Mouse (Mus musculus): Measurements from ENCODE around the gene Pakap. TPM values are rescaled to one million over a fixed set of nuclear protein-coding genes. Genes with fewer than 3 reads are reported as not detected.

Pakap gene
- total RNA-seq, 1 experiment from 2014 or later, result not detected

DNA sequence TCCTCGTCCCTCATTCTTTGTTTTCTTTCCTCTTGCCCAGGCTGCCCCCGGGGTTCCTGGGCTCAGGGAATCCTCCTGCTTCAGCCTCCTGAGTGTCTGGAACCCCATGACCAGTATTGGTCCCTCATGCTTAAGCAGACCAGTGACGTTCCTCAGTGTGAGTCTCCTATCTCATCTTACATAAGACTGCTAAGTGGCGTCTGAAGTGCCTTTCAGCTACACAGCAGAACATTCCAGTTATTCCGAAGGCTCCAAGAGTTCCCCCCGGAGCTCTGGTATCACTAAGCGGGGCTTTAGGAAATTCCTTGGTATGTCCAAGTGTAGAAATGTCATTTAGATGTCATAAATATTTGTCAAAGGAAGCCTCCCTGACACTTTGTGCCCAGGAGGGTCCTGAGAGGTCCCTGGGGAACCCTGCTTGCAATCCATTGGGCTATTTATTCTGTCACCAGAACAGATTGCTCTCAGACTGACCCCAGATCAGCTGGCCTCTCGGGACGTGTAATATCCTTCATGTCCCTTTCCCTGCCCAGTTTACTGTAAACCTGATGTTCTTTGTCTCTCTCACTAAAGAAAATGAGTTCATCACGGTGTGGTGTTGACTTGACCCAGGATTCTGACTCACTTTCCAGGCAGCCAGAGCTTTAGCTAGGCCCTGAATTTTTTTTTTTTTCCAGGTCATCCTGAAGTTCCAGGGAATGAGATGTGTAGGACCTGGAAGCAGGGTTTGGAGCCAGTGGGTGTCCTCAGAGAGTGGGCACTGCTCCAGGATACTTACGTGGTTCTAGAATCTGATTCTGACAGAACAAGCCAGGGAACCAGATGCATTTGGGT is 274.7 kb downstream of the Pakap start:
- ATAC-seq (ENCODE audit: extremely low read depth, insufficient number of reproducible peaks, low FRiP score, poor library complexity, severe bottlenecking), result no peak

DNA sequence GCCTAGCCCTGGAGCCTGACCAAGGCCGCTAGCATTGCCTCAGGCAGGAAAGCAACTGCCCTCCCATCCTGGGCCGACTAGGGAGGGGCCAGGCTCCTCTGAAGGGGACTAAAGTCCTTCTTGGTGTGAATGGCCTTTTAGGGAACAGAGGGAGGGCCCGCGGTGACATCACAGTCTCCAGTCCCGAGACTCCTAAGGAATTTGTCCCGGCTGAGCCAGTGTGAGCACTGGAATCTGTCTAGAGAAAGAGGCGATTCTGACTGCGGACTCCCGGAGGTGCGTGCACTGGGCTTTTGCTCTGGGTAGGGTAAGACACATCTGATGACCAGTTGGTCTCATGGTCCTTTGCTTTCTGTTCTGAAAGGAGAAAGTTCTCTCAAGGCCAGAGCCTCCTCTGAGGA is 277.1 kb downstream of the Pakap start:
- ATAC-seq (ENCODE audit: extremely low read depth, insufficient number of reproducible peaks, low FRiP score, poor library complexity, severe bottlenecking), result no peak

DNA sequence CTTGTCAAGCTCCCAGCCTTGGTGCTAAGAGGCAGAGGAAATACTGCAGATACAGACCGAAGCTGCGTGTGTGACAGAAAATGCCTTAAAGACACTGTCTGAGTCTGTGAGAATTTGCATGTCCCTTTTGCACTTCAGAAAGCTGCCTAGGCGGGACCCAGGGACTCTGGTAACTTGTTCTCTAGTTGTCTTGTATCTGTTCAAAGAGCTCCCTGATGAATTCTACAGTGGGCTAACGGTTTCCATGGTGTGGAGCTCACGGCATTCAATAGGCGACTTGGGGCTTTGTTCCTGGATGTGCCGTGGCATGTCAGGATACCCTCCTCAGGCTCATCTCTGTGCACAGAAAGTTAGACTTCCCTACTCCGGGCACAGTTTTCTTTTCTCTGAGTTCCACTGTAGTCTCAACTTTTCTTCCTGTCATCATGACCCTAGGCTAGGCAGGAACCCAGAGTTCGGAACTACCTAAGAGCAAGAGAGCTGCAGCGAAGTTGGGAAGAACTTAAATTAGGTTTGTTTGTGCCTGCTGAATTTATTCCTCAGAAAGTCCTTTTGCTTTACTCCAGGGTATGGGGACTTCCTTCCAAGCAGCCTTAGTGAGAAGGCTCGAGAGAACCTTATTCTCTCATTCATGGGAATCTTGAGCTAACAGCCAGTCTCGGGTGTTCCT is 277.7 kb downstream of the Pakap start:
- no peak for ATAC-seq (ENCODE audit: extremely low read depth, insufficient number of reproducible peaks, low FRiP score, poor library complexity, severe bottlenecking)

DNA sequence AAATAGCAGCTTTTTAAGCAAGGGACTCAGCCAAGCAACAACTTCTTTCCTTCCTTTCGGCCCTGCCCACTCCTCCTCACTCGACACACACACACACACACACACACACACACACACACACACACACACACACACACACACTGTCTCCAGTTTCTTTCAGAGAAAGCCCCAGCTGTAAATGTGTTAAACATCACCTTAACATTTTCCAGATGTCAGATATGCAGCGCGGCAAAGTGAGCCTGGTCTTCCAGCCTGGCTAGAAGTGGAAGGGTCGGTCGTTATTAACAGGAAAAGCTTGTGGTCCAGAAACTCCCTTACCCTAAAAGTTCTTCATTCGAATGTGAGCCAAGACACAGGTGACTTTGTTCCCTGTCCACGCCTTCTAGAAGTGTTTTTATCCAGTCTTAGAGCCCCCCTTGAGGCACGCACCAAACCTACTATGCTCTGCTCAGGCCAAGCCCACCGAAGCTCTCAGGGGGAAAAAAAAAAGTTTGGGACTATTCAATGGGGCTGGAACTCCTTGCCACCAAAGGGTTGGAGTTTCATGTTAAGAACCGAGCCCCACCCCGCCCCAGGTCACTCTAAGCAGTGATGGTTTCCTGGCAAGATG is 278.5 kb downstream of the Pakap start:
- no peak for ATAC-seq (ENCODE audit: extremely low read depth, insufficient number of reproducible peaks, low FRiP score, poor library complexity, severe bottlenecking)

- no peak for ATAC-seq (ENCODE audit: extremely low read depth, insufficient number of reproducible peaks, low FRiP score, poor library complexity, severe bottlenecking)
Observed at GRCm38 (mm10) chr4:57846991-57847422, 279.0 kb downstream of the Pakap start.

GRCm38 (mm10) chr4:57847676-57848075 is 279.7 kb downstream of the Pakap start:
- no peak for ATAC-seq (ENCODE audit: extremely low read depth, insufficient number of reproducible peaks, low FRiP score, poor library complexity, severe bottlenecking)

DNA sequence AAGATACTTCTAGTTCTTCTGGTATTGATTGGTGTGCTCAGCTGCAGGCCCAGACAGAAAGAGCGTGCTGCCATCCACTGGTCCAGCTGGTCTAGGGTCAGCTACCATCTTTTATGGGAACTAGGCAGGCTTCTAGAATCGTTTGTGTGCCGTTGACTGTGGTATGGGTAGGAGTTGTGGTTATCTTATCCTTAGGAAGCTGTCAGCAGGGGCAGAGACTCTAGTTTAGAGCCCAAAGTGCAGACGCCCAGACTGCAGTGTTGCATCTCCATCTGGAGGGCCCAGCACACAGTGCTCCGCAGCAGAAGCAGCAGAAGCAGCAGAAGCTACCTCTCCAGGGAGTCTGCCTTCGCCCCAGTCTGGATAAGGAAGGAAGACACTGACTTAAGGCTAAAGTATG is 281.5 kb downstream of the Pakap start:
- ATAC-seq (ENCODE audit: extremely low read depth, insufficient number of reproducible peaks, low FRiP score, poor library complexity, severe bottlenecking), result no peak

DNA sequence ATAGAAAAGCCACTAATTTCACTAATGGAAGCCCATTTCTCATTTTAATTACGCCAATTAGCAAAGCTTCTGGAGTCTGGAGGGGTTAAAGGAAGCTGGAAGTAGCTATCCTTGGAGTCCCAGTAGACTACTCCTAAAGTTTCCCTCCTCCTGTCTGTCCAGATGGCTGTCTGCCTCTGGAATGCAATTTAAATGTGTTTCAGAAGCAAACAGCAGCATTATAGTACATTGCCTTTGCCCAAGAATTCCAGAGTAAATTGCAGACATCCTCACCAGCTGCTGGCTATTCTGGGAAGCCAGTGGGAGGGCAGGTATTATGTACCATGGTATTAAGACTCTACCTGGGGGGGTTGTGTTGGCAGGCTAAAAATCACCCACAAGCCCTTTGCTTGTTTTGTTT is 283.8 kb downstream of the Pakap start:
- no peak for ATAC-seq (ENCODE audit: extremely low read depth, insufficient number of reproducible peaks, low FRiP score, poor library complexity, severe bottlenecking)

DNA sequence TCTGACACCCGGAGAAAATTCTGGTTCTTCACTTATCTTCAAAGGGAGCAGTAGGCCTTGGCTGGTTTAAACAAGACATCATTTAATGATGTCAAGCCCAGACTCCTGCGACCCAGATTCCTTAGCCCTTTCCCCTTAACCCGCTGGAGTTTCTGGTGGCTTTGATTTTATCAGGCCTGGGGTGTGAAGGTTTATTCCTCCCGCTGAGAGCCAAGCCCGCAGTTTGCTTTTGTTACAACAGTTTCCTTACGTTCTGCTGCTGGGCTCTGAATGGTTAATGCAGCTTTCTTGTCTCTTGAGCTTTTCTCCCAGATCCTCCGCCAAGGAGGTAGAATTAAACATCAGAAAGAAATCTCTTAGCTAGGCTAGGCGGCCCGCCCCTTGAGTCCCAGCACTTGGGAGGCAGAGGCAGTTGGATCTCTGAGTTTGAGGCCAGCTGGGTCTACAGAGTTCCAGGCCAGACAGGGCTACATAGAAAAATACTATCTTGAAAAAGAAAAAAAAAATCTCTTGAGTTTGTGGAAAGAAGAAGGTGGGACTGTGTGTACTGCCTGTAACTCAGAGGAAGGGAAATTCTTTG is 284.6 kb downstream of the Pakap start:
- ATAC-seq (ENCODE audit: extremely low read depth, insufficient number of reproducible peaks, low FRiP score, poor library complexity, severe bottlenecking), result no peak

GRCm38 (mm10) chr4:57854181-57854580 is 286.2 kb downstream of the Pakap start:
- no peak for ATAC-seq (ENCODE audit: extremely low read depth, insufficient number of reproducible peaks, low FRiP score, poor library complexity, severe bottlenecking)

- ATAC-seq (ENCODE audit: extremely low read depth, insufficient number of reproducible peaks, low FRiP score, poor library complexity, severe bottlenecking), result no peak
Observed at GRCm38 (mm10) chr4:57855281-57855941, 287.4 kb downstream of the Pakap start.

DNA sequence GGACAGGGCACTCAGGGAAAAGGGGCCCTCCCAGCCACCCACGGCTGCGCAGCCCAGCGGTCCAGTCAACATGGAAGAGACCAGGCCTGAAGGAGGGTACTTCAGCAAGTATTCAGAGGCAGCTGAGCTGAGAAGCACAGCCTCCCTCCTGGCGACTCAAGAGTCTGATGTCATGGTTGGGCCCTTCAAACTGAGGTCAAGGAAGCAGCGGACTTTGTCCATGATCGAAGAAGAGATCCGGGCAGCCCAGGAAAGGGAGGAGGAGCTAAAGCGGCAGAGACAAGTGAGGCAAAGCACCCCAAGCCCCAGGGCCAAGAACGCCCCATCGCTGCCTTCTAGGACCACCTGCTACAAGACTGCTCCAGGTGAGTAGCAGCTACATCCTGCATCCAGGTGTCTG is 288.7 kb downstream of the Pakap start:
- no peak for ATAC-seq (ENCODE audit: extremely low read depth, insufficient number of reproducible peaks, low FRiP score, poor library complexity, severe bottlenecking)

DNA sequence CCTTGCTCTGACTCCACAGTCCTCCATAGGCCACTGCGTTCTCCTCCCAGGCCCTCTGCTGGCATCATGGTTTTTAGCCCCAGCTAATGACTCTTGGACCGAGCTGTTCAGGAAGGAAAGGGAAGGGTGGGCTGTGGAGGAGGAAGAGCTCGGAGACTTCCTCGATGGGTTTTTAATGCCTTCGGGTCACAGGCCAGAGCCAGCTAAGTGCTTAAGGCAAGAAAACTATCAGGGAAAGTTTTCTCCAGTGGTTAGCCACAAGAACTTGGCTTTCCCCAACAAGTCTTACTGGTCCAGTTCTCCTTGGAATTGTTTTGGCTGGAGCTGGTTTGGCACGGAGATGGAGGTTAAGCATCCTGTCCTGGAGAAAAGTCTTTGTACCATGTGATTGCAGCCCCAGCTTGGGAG is 292.2 kb downstream of the Pakap start:
- no peak for ATAC-seq (ENCODE audit: extremely low read depth, insufficient number of reproducible peaks, low FRiP score, poor library complexity, severe bottlenecking)

- no peak for ATAC-seq (ENCODE audit: extremely low read depth, insufficient number of reproducible peaks, low FRiP score, poor library complexity, severe bottlenecking)
Observed at GRCm38 (mm10) chr4:57861166-57861565, 293.2 kb downstream of the Pakap start.

DNA sequence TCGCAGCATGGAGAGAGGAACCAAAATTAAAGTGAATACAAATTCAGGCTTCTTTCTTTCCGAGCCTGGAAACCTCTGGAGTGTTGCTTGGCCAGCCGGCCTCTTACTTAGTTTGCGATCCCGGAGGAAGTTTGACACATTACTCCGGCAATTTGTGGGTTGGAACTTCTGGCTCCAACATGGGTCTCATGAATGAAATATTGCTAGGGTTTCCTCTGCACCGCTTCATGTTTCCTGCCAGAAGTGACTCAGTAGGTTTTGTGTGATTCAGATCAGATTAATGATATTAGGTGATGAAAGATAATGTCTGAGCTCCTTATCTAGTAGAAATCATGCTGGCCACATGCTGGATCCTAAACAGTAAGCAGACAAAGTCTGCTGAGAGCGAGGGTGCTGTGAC is 293.9 kb downstream of the Pakap start:
- ATAC-seq (ENCODE audit: extremely low read depth, insufficient number of reproducible peaks, low FRiP score, poor library complexity, severe bottlenecking), result no peak

DNA sequence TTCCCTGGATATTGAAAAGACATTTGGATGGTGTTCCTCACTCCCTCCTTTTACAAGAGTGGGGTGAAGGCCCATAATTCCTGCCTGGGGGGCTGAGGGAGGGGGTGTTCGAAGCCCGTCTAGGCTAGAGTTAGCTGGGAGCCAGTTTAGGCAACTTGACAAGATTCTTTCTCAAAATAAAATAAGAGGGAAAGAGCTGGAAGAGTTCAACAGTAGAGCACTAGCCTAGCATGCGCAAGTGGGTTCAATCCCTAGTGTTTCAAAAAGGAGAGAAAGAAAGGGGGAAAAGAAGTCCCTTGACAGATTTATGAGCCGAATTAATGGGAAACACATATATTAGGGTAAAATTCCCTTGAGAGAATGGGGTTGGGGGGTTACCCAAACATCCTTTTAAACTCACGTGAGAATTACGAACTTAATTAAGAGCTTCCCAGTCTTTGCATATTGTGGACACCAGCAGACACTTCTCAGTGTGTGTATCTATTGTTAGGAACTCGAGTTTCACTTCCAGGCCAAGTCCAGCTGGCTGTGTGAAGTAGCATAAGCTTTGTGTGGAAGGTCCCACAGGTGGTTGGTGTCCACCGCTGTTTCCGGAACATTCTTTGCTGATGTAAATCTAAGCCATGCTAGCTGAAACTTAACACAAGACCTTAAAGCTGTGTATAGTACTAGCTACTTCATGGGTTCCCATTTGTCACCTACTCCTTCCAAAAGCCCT is 294.4 kb downstream of the Pakap start:
- peak; percentile 62; the same call in 1 of the 2 replicates for ATAC-seq (ENCODE audit: extremely low read depth, insufficient number of reproducible peaks, low FRiP score, poor library complexity, severe bottlenecking)

GRCm38 (mm10) chr4:57866088-57866487 is 298.1 kb downstream of the Pakap start:
- no peak for ATAC-seq (ENCODE audit: extremely low read depth, insufficient number of reproducible peaks, low FRiP score, poor library complexity, severe bottlenecking)

- no peak for ATAC-seq (ENCODE audit: extremely low read depth, insufficient number of reproducible peaks, low FRiP score, poor library complexity, severe bottlenecking)
Observed at GRCm38 (mm10) chr4:57866990-57867389, 299.0 kb downstream of the Pakap start.

- ATAC-seq (ENCODE audit: extremely low read depth, insufficient number of reproducible peaks, low FRiP score, poor library complexity, severe bottlenecking), result peak; percentile 91
Observed at GRCm38 (mm10) chr4:57867454-57867853, 299.5 kb downstream of the Pakap start.

Measured in neutrophil, adult 5-6 weeks (primary cell).